Mouse (Mus musculus) hindlimb bud, embryonic 11.5 days (tissue): Measurements from ENCODE around the gene Cyb561d2.
"Not testable (repeated sequence)": the region's sequence is repeated elsewhere in the genome, so short reads cannot be mapped to it uniquely, and the experiment has no call there.

Experiments
- DNase-seq: peaks from one replicate; pipeline ENCODE4 v3.0.0-alpha.2; 2012; ENCODE audit warnings: low read depth, low spot score; ENCODE audit errors: extremely low spot score

The Cyb561d2 gene

GRCm38 (mm10) chr9:107571534-107572326 is 29.7 kb upstream of the Cyb561d2 start:
- DNase-seq, result no peak

- no peak for DNase-seq
Measured at GRCm38 (mm10) chr9:107570845-107571244, 28.9 kb upstream of the Cyb561d2 start.

GRCm38 (mm10) chr9:107570016-107570415 is 28.0 kb upstream of the Cyb561d2 start:
- DNase-seq, result no peak

GRCm38 (mm10) chr9:107569270-107569669 is 27.3 kb upstream of the Cyb561d2 start:
- DNase-seq, result no peak

- no peak for DNase-seq
Measured at GRCm38 (mm10) chr9:107568331-107569261, 26.6 kb upstream of the Cyb561d2 start.

DNA sequence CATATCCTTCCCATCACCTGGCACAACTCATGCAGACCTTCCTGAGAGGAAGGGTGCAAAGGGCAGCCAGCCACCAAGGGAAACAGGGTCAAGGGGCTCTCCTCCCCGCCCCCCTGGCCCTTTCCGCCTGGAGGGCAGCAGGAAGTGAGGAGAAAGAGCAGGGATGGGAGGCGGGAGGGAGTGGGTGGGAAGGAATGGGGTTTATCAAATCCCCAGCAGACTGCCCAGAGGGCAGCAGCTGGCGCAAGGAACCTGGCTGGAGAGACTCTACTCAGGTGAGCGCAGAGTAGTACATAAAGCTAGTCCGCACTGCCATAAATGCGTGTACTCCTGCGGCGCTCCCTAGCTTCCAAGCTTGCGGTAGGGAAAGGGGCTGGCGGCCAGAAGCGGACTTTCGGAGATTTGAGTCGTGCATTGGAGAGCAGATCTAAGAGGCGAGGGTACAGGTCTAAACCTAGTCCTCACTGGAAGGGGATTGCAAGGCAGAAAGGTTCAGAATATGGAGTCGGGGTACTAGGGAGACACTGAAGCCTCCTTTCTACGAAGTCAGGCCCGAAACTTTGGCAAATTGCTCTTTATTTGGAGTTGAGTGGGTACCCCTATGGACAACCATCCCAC is 25.8 kb upstream of the Cyb561d2 start, which contains the start of gene Hyal2:
TSS of gene Hyal2 (plus strand) at position 244 of the 618 bp plus-strand sequence.
- DNase-seq, result no peak

DNA sequence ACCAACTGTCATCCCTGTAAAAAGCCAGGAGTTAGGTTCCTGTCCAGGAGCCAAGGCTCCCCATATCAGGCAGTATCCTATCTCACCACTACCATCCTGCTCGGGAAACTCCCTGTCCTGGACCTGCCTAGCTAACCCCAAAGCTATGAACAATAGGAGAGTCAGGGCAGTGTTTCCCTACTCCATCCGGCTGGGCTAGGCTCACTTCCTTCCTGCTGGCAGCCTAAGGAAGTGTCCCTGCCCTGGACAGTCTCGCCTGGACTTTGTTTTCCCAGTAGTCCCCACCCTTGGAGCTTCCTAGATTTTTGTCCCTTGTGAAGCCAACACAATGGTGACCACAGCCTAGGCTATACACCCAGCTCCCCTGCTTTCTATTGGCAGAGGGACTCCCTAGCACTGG is 24.9 kb upstream of the Cyb561d2 start:
- no peak for DNase-seq

- DNase-seq, result no peak
Measured at GRCm38 (mm10) chr9:107566041-107566709, 24.2 kb upstream of the Cyb561d2 start.

DNA sequence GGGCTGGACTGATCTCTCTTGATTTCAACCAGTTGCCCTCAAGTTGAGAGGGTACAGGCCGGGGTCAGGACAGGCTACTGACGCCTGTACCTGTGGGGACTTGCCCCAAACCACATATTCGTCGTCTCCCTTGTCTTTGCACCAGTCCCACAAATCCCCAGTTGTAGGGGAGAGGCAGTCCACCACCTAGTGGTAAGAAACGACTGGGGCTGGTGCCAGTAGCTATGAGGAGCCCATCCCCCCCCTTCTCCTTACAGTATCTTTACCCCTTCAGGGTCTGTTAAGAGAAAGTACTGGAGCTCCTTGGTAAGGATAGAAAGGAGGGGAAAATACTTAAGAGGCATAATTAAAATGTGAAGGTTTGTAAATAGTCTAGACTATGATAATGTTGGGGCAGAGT is 23.6 kb upstream of the Cyb561d2 start:
- DNase-seq, result not testable (repeated sequence)

DNA sequence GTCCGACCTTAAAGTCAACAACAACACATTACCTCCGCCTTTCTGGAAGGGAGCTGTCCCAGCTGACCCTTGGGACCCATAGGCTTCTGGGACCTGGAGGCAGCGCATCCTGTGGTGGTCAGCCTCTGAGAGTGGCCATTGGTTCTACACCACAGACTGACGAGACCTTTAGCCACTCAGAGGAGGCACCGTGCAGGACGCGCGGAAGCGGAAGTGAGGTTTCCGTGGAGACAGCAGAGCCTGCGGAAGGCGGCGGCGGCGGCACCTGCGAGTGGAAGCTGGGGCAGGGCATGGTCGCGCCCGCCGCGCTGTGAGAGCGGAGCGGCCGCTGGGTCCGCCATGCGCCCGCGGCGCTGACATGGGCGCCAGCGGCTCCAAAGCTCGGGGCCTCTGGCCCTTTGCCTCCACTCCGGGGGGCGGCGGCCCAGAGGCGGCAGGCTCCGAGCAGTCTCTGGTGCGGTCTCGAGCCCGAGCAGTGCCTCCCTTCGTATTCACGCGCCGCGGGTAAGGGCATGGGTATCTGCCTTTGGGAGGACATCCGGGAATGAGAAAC is 21.1 kb upstream of the Cyb561d2 start, which contains the start of gene Tusc2:
TSS of gene Tusc2 (plus strand) at position 227 of the 553 bp plus-strand sequence.
- no peak for DNase-seq

DNA sequence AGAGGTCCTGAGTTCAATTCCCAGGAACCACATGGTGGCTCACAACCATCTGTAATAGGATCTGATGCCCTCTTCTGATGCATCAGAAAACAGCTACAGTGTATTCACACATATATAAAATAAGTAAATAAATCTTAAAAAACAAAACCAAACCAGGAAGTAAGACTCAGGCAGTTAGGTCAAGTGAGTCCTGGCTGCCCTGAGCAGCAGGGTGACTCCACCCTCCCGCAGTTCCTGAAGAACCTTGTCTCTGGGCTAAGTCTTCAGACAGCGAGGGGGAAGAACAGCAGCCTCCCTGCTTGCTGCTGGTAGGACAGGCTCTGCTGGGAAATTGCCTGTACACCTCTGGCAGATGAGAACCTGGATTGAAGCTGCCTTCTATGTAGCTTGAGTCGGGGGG is 14.4 kb upstream of the Cyb561d2 start:
- DNase-seq, result no peak

- no peak for DNase-seq
Measured at GRCm38 (mm10) chr9:107555701-107556100, 13.7 kb upstream of the Cyb561d2 start.

DNA sequence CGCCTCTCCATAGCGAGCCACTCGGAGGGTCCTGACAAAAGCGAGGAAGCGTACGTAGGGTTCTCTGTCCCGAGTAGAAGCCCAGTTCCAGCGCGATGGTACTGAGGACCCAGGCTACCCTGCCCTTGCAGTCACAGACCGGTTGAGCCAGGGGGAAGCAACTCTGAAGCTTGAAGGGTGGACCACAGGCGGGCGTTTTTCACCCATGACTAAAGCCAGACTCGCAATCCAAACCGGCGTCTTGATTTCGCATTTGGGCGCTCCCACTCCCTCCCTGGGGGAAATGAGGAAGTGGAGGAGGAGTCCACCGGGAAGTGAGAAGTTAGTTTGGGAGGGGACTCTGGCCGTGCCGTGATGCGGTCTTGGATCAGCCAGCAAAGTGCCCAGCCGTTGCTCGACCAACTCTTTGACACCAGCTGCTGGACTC is 13.1 kb upstream of the Cyb561d2 start:
- no peak for DNase-seq

GRCm38 (mm10) chr9:107554319-107554825 is 12.4 kb upstream of the Cyb561d2 start:
- no peak for DNase-seq

- DNase-seq, result no peak
Measured at GRCm38 (mm10) chr9:107553541-107554318, 11.7 kb upstream of the Cyb561d2 start.

DNA sequence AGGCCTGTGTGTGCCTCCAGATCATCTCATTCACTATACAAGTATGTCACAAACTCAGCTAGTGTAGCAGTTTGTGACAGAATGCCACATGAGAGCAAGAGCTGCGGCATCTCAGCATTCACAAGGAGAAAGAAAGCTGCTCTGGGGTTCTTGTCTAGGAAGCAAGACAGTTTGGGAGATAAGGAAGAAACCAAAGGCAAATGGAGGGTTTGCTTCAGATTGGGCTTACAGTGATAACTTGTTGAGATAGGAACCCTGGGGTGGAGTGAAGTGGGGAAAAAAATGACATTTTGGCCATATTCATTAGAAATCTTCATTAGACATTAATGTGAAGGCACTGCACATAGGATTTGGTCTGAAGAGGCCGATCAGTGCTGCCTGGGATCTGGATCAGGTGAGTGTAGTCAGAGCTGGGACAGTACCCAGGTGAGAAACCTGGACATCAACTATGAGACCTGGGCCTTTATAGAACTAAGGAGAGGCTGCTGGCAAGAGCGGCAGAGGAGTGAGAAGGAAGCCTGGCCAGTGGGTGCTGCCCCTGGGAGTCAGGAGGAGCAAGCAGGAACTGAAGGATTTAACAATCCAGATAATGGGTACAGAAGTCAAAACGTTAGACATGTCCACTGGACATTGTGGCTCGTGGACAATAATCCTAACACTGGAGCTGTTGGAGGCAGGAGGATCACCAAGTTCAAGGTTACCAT is 10.8 kb upstream of the Cyb561d2 start:
- DNase-seq, result no peak

DNA sequence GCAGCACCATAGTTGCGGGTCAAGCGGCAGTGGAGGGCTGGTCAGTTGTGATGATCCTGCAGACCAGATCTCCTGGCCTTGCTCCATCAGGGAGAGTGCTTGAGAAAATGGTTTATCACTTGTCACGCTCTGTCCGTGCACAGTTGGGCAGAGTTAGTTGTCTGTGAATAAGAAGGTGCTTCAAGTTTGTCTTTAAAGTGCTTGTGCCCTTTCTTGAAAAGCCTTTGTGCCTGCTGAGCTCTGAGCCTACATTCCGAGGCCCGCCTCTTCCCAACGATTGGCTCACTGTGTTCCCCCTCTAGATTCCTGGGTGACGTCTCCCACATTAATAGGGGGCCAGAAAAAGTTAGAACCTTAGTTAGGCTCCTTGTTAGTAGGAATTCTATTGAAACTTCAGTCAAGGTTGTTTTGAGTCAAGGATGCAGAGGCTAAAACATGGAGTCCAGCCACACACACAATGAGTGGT is 9.9 kb upstream of the Cyb561d2 start:
- no peak for DNase-seq

GRCm38 (mm10) chr9:107551117-107551889 is 9.3 kb upstream of the Cyb561d2 start, which contains the start of gene Rassf1:
Rassf1 (plus strand) TSS chr9:107551555.
- DNase-seq, result no peak
